Mouse (Mus musculus) Patski (cell line): ENCODE results near the gene Fuz. TPM values are rescaled to one million over a fixed set of nuclear protein-coding genes. Genes with fewer than 3 reads are reported as not detected.
A peak's percentile ranks its signal among the peaks of the same experiment; 100 is the strongest.

Experiments used
- ATAC-seq: fragments of 100-300 bp; one replicate; pipeline ENCODE4 v1.8.0; 2021
- CTCF ChIA-PET: fragments of 350-600 bp; sonication (Branson Sonifier 250); formaldehyde crosslinking; loops from one replicate; lab custom pipeline; 2022; ENCODE audit warnings: inconsistent platforms; lab: Charles Lee
- POLR2A ChIA-PET: fragments of 350-600 bp; sonication (Branson Sonifier 250); formaldehyde crosslinking; loops from one replicate; lab custom pipeline; 2022; ENCODE audit warnings: antibody characterized with exemption, inconsistent platforms; lab: Charles Lee
- DNase-seq: peaks from one replicate; pipeline ENCODE4 v3.0.0-alpha.2; 2011; ENCODE audit warnings: low read depth, low spot score
- H3K27me3 ChIP-seq: fragments of 371-371 bp; one replicate; pipeline ENCODE4 v1.5.1; 2021
- CTCF ChIP-seq: fragments of 100-300 bp; IDR thresholded peaks from one replicate; pipeline ENCODE4 v1.5.1; 2021
- in situ Hi-C: fragments of 300-500 bp; cut with MboI; formaldehyde crosslinking; loops from 3 replicates; pipeline ENCODE4 v1.11.1; 2018; ENCODE audit warnings: low pct_unique_long_range_greater_than_20kb, mixed read lengths
- polyA plus RNA-seq: library from polyadenylated mRNA; unstranded; gene quantifications from one replicate; pipeline ENCODE4 v1.2.3, GENCODE M21; 2021

Gene Fuz
- polyA plus RNA-seq: 16.9 TPM

DNA sequence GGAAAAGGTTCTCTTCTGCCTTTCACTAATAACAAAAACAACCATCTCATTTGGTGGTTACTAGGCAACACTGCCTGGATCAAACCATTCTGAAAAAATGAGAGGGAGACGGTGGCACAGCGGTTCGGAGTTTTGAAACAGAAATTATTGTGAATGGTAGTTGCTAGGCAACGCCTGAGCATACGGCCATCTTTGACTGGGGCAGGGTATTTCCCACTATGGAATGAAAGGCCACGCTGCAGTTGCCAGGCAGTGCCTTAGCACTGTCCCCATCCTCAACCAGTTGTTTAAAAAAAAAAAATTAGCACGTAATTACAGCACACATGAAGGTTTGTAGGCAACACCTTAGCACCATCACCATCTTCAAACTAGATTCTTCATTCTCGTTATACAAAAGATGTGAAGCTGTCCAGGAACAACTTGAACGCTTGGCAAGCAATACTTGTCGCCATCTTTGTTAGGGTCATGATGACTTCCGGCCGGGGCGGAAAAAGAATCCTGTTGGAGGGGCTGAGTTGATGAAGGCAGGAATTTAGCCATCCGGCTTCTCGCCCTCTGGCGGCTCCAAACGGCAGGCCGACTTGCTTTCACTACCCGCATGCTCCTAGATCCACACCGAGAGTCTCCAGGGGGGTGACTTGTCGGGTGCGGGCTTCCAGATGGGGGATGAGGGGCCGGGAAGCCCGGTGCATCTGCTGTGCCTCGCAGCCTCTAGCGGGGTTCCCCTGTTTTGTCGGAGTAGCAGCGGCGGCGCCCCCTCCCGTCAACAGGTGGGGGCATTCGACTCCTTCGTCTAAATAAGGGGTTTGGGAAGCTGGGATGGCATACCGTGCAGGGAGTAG lies at the start of gene Fuz:
Fuz (plus strand) TSS at position 487 of the 842 bp plus-strand sequence.
- TF ChIP-seq CTCF: no peak
- CTCF ChIA-PET: interaction anchor here (1.0 to 4.1 kb wide), 3 partner anchors 9 to 35 kb away, joined by 4 to 15 read pairs (median 7); partner anchors contain the start of gene Ap2a1
- POLR2A ChIA-PET: interaction anchor here (0.6 to 1.3 kb wide), 4 partner anchors 13 to 57 kb away, joined by 3 to 5 read pairs (median 3); partner anchors contain the start of gene Ap2a1
- H3K27me3 ChIP-seq: no peaks in the 10 kb centered on the region
- peak; percentile 80 for DNase-seq
- in situ Hi-C loops: loop anchor here (10.0 kb wide), 1 partner anchor 59 kb away; no protein-coding TSS in a partner anchor
- ATAC-seq: peak; percentile 55

DNA sequence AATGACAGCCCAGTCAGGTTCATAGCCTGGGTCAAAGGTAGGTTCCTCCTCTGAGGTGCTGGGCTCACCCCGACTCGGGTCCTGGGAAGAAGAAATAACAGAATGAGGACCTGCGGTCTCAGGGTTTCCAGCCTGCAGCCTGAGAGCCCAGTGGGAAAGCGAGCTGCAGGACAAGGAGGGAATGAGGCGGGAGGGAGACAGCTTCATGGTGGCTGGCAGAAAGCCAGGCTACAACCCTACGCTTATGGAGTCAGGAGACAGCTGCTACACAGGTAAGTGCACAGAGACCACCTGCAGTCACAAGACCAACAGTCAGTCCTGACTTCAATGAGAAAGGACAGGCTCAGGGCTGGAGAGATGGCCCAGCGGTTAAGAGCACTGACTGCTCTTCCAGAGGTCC lies 49.1 kb upstream of the Fuz start:
- DNase-seq: no peak
- in situ Hi-C loops: no loop called here
- CTCF ChIA-PET: no interaction called here
- no peak for TF ChIP-seq CTCF
- H3K27me3 ChIP-seq: no peaks in the 10 kb centered on the region
- ATAC-seq: no peak
- POLR2A ChIA-PET: no interaction called here

- ChIA-PET CTCF (no interaction called here), POLR2A (no interaction called here)
- TF ChIP-seq CTCF: no peak
- H3K27me3 ChIP-seq: no peaks in the 10 kb centered on the region
- in situ Hi-C loops: no loop called here
- no peak for DNase-seq
- no peak for ATAC-seq
Measured at GRCm38 (mm10) chr7:44847772-44848171, 48.1 kb upstream of the Fuz start.

DNA sequence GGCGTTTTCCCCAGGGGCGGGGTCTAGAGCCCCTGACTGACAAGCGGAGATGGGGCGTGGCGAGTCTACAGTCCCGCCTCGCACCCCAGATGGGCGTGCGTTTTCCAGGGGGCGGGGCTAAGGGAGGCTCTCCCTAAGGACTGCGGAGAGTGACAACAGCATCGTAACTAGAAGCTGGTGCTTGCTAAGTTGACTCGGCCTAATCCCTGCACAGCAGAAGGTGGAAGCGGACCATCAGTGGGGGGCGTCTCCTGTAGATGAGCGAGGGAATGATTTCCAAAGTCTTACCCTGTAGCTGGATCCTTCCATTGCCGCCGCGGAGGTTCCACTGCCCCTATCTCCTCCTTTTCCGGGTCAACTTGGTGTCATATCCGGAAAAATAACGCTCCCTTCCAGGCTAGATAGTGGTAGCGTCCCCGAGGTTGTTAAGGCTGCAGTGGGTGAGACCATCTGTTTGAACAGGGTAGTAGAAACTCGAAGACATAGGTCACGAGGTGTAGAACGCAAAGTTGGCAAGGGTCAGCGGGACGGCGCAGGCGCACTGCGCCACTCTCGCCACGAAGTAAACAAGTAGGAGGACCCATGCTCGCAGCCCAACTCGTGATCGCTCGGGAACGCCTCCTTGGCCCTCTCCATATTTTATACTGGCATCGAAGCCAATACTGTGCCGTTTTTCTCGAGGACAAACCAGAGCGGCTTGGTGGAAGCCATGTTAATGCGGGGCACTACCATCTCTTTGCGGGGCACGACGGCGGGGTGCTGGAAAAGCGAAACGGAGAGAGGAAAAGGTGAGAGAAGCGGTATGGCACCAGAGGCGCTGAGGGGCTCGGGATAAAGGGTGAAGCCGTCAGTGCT lies 47.1 kb upstream of the Fuz start, which contains the start of the genes Akt1s1 and Tbc1d17:
Akt1s1 (plus strand) TSS at position 431 of the 855 bp plus-strand sequence.
Tbc1d17 (minus strand) TSS at position 519 of the 855 bp plus-strand sequence.
- TF ChIP-seq CTCF: no peak
- ChIA-PET CTCF (no interaction called here), POLR2A (interaction anchor here (0.6 to 0.7 kb wide), 2 partner anchors 30 to 51 kb away, joined by 3 read pairs; no protein-coding TSS in a partner anchor)
- in situ Hi-C loops: no loop called here
- ATAC-seq (peak; percentile 70), DNase-seq (peak; percentile 100)
- H3K27me3 ChIP-seq: no peaks in the 10 kb centered on the region

- ChIA-PET CTCF (interaction anchor here (1.1 kb wide), 1 partner anchor 25 kb away, joined by 3 read pairs; no protein-coding TSS in a partner anchor), POLR2A (interaction anchor here (0.6 to 2.2 kb wide), 5 partner anchors 8 to 109 kb away, joined by 3 to 5 read pairs (median 3); no protein-coding TSS in a partner anchor)
- in situ Hi-C loops: loop anchor here (25.0 kb wide), 1 partner anchor 863 kb away; the partner anchor contains the start of genes Dbp, Fam83e, Rpl18 and Sphk2
- no peak for TF ChIP-seq CTCF
- no peaks in the 10 kb centered on the region for H3K27me3 ChIP-seq
- peak; percentile 32 for ATAC-seq
- DNase-seq: peak; percentile 69
Measured at GRCm38 (mm10) chr7:44849416-44850111, 46.3 kb upstream of the Fuz start.

- in situ Hi-C loops: loop anchor here (25.0 kb wide), 1 partner anchor 862 kb away; the partner anchor contains the start of genes Dbp, Fam83e, Rpl18 and Sphk2
- CTCF ChIA-PET: interaction anchor here (1.1 to 1.5 kb wide), 3 partner anchors 10 to 26 kb away, joined by 3 to 4 read pairs (median 3); no protein-coding TSS in a partner anchor
- ATAC-seq: no peak
- TF ChIP-seq CTCF: no peak
- POLR2A ChIA-PET: interaction anchor here (0.6 to 2.2 kb wide), 4 partner anchors 8 to 108 kb away, joined by 3 to 5 read pairs (median 4); no protein-coding TSS in a partner anchor
- no peak for DNase-seq
- no peaks in the 10 kb centered on the region for H3K27me3 ChIP-seq
Measured at GRCm38 (mm10) chr7:44850146-44850545, 45.7 kb upstream of the Fuz start.

DNA sequence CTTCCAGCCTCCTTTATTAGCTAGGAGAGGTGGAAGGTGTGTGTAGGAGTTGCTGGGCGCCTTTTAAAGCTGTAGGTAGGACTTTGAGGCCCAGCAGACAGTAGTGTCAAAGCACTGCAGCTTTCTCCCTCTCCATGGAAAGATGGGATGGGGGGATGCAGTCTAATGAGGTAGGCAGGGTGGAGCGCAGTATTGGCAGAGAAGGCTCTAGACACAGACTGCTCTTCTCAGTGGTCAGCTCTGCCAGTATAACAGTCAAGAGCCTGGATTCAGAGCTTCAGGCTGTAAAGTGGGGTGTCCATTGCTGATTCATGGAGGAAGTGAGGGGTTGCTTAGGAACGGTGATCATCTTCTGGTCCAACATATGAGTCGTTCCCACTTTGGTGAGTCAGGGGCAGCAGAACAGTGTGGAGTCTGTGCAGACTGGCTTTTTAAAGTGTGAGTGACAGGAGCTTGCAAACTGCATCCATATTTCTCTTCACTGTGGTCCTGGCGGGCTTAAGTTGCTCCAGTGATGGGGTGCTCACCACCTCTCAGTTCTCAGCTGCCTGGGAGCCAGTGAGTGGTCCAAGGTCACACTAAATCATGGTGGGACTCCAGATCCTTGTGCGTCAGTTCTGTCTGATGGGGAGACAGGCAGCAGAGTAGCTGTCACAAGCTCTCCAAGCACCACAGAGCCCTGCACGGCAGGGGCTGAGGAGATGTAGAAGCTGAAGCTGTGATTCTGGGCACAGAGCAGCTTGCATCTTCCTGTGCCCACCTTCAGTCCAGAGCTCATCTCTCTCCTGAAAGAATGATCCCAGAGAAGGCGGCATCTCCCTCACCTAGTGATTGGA lies 44.9 kb upstream of the Fuz start:
- ATAC-seq (no peak), DNase-seq (no peak)
- H3K27me3 ChIP-seq: no peaks in the 10 kb centered on the region
- ChIA-PET POLR2A (interaction anchor here (1.5 to 2.2 kb wide), 2 partner anchors 14 to 107 kb away, joined by 4 to 5 read pairs; no protein-coding TSS in a partner anchor), CTCF (interaction anchor here (1.1 to 1.5 kb wide), 4 partner anchors 9 to 107 kb away, joined by 3 to 4 read pairs (median 4); no protein-coding TSS in a partner anchor)
- in situ Hi-C loops: loop anchor here (25.0 kb wide), 1 partner anchor 861 kb away; the partner anchor contains the start of genes Dbp, Fam83e, Rpl18 and Sphk2
- TF ChIP-seq CTCF: no peak

- no peaks in the 10 kb centered on the region for H3K27me3 ChIP-seq
- DNase-seq (no peak), ATAC-seq (no peak)
- TF ChIP-seq CTCF: no peak
- POLR2A ChIA-PET: interaction anchor here (2.2 kb wide), 1 partner anchor 107 kb away, joined by 5 read pairs; no protein-coding TSS in a partner anchor
- CTCF ChIA-PET: interaction anchor here (1.2 to 1.5 kb wide), 2 partner anchors 10 to 106 kb away, joined by 4 read pairs; no protein-coding TSS in a partner anchor
- in situ Hi-C loops: loop anchor here (25.0 kb wide), 1 partner anchor 861 kb away; the partner anchor contains the start of genes Dbp, Fam83e, Rpl18 and Sphk2
Measured at GRCm38 (mm10) chr7:44851625-44852234, 44.1 kb upstream of the Fuz start.
